Mouse (Mus musculus) heart, adult 10 weeks (tissue): Measurements from ENCODE around the gene Dlgap3. TPM values are rescaled to one million over a fixed set of nuclear protein-coding genes. Genes with fewer than 3 reads are reported as not detected.

ENCODE experiments used
- polyA plus RNA-seq: library from polyadenylated mRNA; stranded (reverse); fragments of 350-450 nt; fragmentation: Illumina TruSeq; extraction: RNeasy Lipid Tissue Mini Kit (QIAGEN cat#74804); gene quantifications from one replicate; pipeline ENCODE4 v1.2.3, GENCODE M21; 2014; ENCODE audit warnings: low read depth, low replicate concordance

The Dlgap3 gene
- polyA plus RNA-seq: not detected

GRCm38 (mm10) chr4:127168914-127169345 lies at the start of gene Dlgap3:
Gene Dlgap3, plus strand, starts transcription at chr4:127169204.

GRCm38 (mm10) chr4:127123391-127123790 lies 45.6 kb upstream of the Dlgap3 start, which contains the start of gene Tmem35b:
Gene Tmem35b, plus strand, starts transcription at chr4:127123691.

GRCm38 (mm10) chr4:127243552-127243951 lies 74.5 kb downstream of the Dlgap3 start, which contains the start of gene Smim12:
Gene Smim12, plus strand, starts transcription at chr4:127243784.

Other genes starting within 250 kb of the Dlgap3 start
- 10.9 TPM for gene Zmym4, start 201.1 kb upstream of the Dlgap3 start, polyA plus RNA-seq
- gene Sfpq, start 147.9 kb upstream of the Dlgap3 start, polyA plus RNA-seq: 121 TPM
- 3.6 TPM for gene Zmym1, start 108.1 kb upstream of the Dlgap3 start, polyA plus RNA-seq
- gene Zmym6, start 91.8 kb upstream of the Dlgap3 start, polyA plus RNA-seq: 18.5 TPM
- 2.1 TPM for gene Tmem35b, start 45.5 kb upstream of the Dlgap3 start, polyA plus RNA-seq
- 64.1 TPM for gene Smim12, start 74.6 kb downstream of the Dlgap3 start, polyA plus RNA-seq
- gene Gja4, start 144.8 kb downstream of the Dlgap3 start, polyA plus RNA-seq: 13.1 TPM
- not detected for gene Gjb3, start 161.6 kb downstream of the Dlgap3 start, polyA plus RNA-seq
- not detected for gene Gjb4, start 184.9 kb downstream of the Dlgap3 start, polyA plus RNA-seq
- 0.34 TPM for gene Gjb5, start 189.0 kb downstream of the Dlgap3 start, polyA plus RNA-seq